In genomic region chr11:54972049-54972723, GRCm38 (mm10) we compare ENCODE assay signal across 14 mouse cellular contexts. TPM values are rescaled to one million over a fixed set of nuclear protein-coding genes. Genes with fewer than 3 reads are reported as not detected.
DNase-seq lines count a peak whose midpoint lies in the region; ATAC-seq lines count a peak whose summit lies in the region.
"Had no signal": no experiment of that assay in that cellular context is flagged by ENCODE, and none has a peak within 500 bp of the region (broad histone marks: within the 10 kb centered on the region; RNA-seq: fewer than 3 reads in every experiment).

No protein-coding gene starts in this region.

- DNase-seq in midbrain, embryonic 10.5 days (ENCODE audit: low spot score), result no peak
- DNase-seq in thymus, postnatal 36 days, result peak; percentile 49 to 59
- no peak for DNase-seq in cerebellum, adult 9-11 months
- no peak for DNase-seq in embryo, embryonic 11 days
- DNase-seq: adrenal gland, postnatal 25 days; heart, adult 11 months had no signal

- H3K9me3 ChIP-seq in midbrain, embryonic 10.5 days (replicated peaks), result no peaks in the 10 kb centered on the region
- no peaks in the 10 kb centered on the region for H3K9me3 ChIP-seq in midbrain, embryonic 16.5 days (replicated peaks; ENCODE audit: control insufficient read depth, low read length, poor library complexity, severe bottlenecking)
- H3K9me3 ChIP-seq in megakaryocyte, embryonic 14.5 days, result peaks cover 8% of the 10 kb centered on the region; the same call in 1 of the 2 replicates
- H3K9me3 ChIP-seq in hindbrain, embryonic 16.5 days (ENCODE audit: control insufficient read depth, low read length), result no peaks in the 10 kb centered on the region
- H3K9me3 ChIP-seq: forebrain, embryonic 12.5 days; hindbrain, embryonic 13.5 days; neural tube, embryonic 15.5 days had no signal

- ATAC-seq in midbrain, embryonic 16.5 days, result no peak
- peak; percentile 75 for ATAC-seq in activated CD4-positive, CD25-positive, alpha-beta regulatory T cell, adult 4 months
- no peak for ATAC-seq in hindbrain, embryonic 16.5 days

- 56% methylated on average over 4 of the region's 4 CpGs for WGBS in midbrain, embryonic 10.5 days
- WGBS in midbrain, embryonic 16.5 days, result 60% methylated on average over 4 of the region's 4 CpGs
- 59% methylated on average over 4 of the region's 4 CpGs for WGBS in hindbrain, embryonic 16.5 days

- no peak overlapping the region for H3K9ac ChIP-seq in midbrain, embryonic 16.5 days (ENCODE audit: low read depth, low read length)
- H3K9ac ChIP-seq in hindbrain, embryonic 16.5 days (ENCODE audit: low read depth, low read length), result no peak overlapping the region
- H3K9ac ChIP-seq: forebrain, embryonic 12.5 days; hindbrain, embryonic 13.5 days; neural tube, embryonic 15.5 days had no signal

- no peak overlapping the region for H3K4me2 ChIP-seq in midbrain, embryonic 16.5 days (ENCODE audit: low read length)
- H3K4me2 ChIP-seq in hindbrain, embryonic 16.5 days (ENCODE audit: low read length), result no peak overlapping the region
- H3K4me2 ChIP-seq: forebrain, embryonic 12.5 days; hindbrain, embryonic 13.5 days; neural tube, embryonic 15.5 days had no signal

- no peaks in the 10 kb centered on the region for H3K36me3 ChIP-seq in midbrain, embryonic 10.5 days
- no peaks in the 10 kb centered on the region for H3K36me3 ChIP-seq in midbrain, embryonic 16.5 days (ENCODE audit: control insufficient read depth, insufficient read depth, low read length)
- H3K36me3 ChIP-seq in megakaryocyte, embryonic 14.5 days (replicated peaks; ENCODE audit: low read length), result peaks cover 2% of the 10 kb centered on the region
- H3K36me3 ChIP-seq in hindbrain, embryonic 16.5 days (ENCODE audit: control insufficient read depth, insufficient read depth, low read length), result no peaks in the 10 kb centered on the region
- H3K36me3 ChIP-seq: forebrain, embryonic 12.5 days; hindbrain, embryonic 13.5 days; neural tube, embryonic 15.5 days had no signal

- no peaks in the 10 kb centered on the region for H3K27me3 ChIP-seq in midbrain, embryonic 10.5 days (ENCODE audit: low read depth, poor library complexity, severe bottlenecking)
- H3K27me3 ChIP-seq in midbrain, embryonic 16.5 days (ENCODE audit: control insufficient read depth, insufficient read depth, low read depth, low read length), result no peaks in the 10 kb centered on the region
- H3K27me3 ChIP-seq in megakaryocyte, embryonic 14.5 days (replicated peaks), result no peaks in the 10 kb centered on the region
- H3K27me3 ChIP-seq in hindbrain, embryonic 16.5 days (replicated peaks; ENCODE audit: control insufficient read depth, insufficient read depth, low read length), result no peaks in the 10 kb centered on the region
- H3K27me3 ChIP-seq: forebrain, embryonic 12.5 days; hindbrain, embryonic 13.5 days; neural tube, embryonic 15.5 days had no signal

- peaks cover 7% of the 10 kb centered on the region for H3K4me1 ChIP-seq in midbrain, embryonic 10.5 days
- H3K4me1 ChIP-seq in midbrain, embryonic 16.5 days (ENCODE audit: control insufficient read depth, insufficient read depth, low read length), result 0 out of 2 replicates have a peak, but pooled peaks cover 2% of the 10 kb centered on the region
- peaks cover 65% of the 10 kb centered on the region for H3K4me1 ChIP-seq in megakaryocyte, embryonic 14.5 days
- H3K4me1 ChIP-seq in hindbrain, embryonic 16.5 days (ENCODE audit: control insufficient read depth, insufficient read depth, low read depth, low read length), result no peaks in the 10 kb centered on the region; the same call in none of the 2 replicates

- H3K27ac ChIP-seq in midbrain, embryonic 10.5 days (replicated peaks), result 0 out of 2 replicates have a peak overlapping the region, but pooled peaks have one; percentile 17
- no peak overlapping the region for H3K27ac ChIP-seq in midbrain, embryonic 16.5 days (ENCODE audit: low read length)
- no peak overlapping the region for H3K27ac ChIP-seq in hindbrain, embryonic 16.5 days (ENCODE audit: low read depth, low read length)
- H3K27ac ChIP-seq: forebrain, embryonic 12.5 days; hindbrain, embryonic 13.5 days; macrophage; neural tube, embryonic 15.5 days had no signal

- H3K4me3 ChIP-seq in midbrain, embryonic 10.5 days, result no peak overlapping the region
- no peak overlapping the region for H3K4me3 ChIP-seq in midbrain, embryonic 16.5 days (ENCODE audit: low read depth, low read length)
- H3K4me3 ChIP-seq in megakaryocyte, embryonic 14.5 days (replicated peaks), result peak overlapping the region; percentile 43
- H3K4me3 ChIP-seq in hindbrain, embryonic 16.5 days (ENCODE audit: low read length), result no peak overlapping the region
- H3K4me3 ChIP-seq: forebrain, embryonic 12.5 days; hindbrain, embryonic 13.5 days; neural tube, embryonic 15.5 days had no signal

RNA-seq across cellular contexts. Expression of gene Tnip1, which starts 9.5 kb away (rescaled TPM):
- polyA plus RNA-seq in midbrain, embryonic 10.5 days (2016; fragmentation: Nextera tagmentation; extraction: Ambion mirVana), result 9.5 and 11.6 TPM in 2 replicates
- polyA plus RNA-seq in midbrain, embryonic 16.5 days (2015; fragmentation: Nextera tagmentation; extraction: Ambion mirVana), result 16.4 and 17.4 TPM in 2 replicates
- 10 to 100 TPM; 81.5 to 98.2 TPM for polyA plus RNA-seq in activated CD4-positive, CD25-positive, alpha-beta regulatory T cell, adult 4 months (2017; shearing (Covaris generic))
- 69.0 and 80.2 TPM in 2 replicates for polyA plus RNA-seq in megakaryocyte, embryonic 14.5 days (2012; ENCODE audit: insufficient read depth, low replicate concordance)
- 19.6 and 20.4 TPM in 2 replicates for polyA plus RNA-seq in hindbrain, embryonic 16.5 days (2015; fragmentation: Nextera tagmentation; extraction: Ambion mirVana)

Comparison
In these comparisons a context has a peak if more than half of its experiments do, and no peak if none do; other contexts are left out.
1. DNase-seq: peak in thymus, postnatal 36 days (2 of 2); none in midbrain, embryonic 10.5 days (single experiment), cerebellum, adult 9-11 months (single experiment) and embryo, embryonic 11 days (single experiment).